Mouse (Mus musculus): Measurements from ENCODE around the gene Nabp1. TPM values are rescaled to one million over a fixed set of nuclear protein-coding genes. Genes with fewer than 3 reads are reported as not detected.
A peak's percentile ranks its signal among the peaks of the same experiment; 100 is the strongest.

The Nabp1 gene
- polyA plus RNA-seq, 1 experiment from 2014 or later = 37.7 TPM

GRCm38 (mm10) chr1:51477656-51478081, 556 bp downstream of the Nabp1 start:
- H3K36me3 ChIP-seq (ENCODE audit: insufficient read depth, low read length) = no peaks in the 10 kb centered on the region
- ATAC-seq (replicated peaks; ENCODE audit: low FRiP score, low read depth) = peak; percentile 35; the same call in 1 of the 2 replicates
- WGBS = under 1% methylated on average over 25 of the region's 25 CpGs
- H3K27ac ChIP-seq = peak overlapping the region; percentile 73
- peak overlapping the region; percentile 69 for H3K9ac ChIP-seq (ENCODE audit: low read depth, low read length)
- TF ChIP-seq CTCF (IDR thresholded peaks at IDR 0.05; ENCODE audit: low read depth) = no peak
- peak; percentile 16 for DNase-seq (ENCODE audit: low spot score)
- H3K4me1 ChIP-seq (replicated peaks; ENCODE audit: insufficient read depth, low read length) = 0 out of 2 replicates have a peak, but pooled peaks cover 4% of the 10 kb centered on the region
- peak overlapping the region; percentile 97 for H3K4me2 ChIP-seq (ENCODE audit: low read length)
- no peaks in the 10 kb centered on the region for H3K27me3 ChIP-seq (ENCODE audit: insufficient read depth, low read length)
- H3K9me3 ChIP-seq (replicated peaks; ENCODE audit: low read length) = no peaks in the 10 kb centered on the region
- peak overlapping the region; percentile 55 for H3K4me3 ChIP-seq (replicated peaks; ENCODE audit: low read depth, low read length)

DNA sequence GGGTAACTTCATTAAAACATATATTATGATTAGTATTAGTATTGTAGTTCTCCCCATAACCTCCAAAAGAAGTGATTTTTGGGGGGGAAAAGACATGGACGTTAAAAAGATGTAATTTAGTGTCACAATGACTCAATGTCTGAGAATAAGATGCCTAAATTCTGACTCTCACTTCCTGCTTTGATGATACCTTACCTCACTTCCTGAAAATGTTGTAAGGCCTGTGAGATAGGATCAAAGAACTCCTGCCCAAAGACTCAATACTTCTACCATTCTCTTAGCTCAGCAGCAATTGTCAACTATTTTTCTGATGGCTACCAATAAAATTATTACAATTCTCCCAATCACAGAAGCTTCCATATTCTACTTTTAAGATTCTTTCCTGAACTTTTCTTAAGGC, 1.8 kb downstream of the Nabp1 start:
- WGBS = 69% methylated on average over 1 of the region's 1 CpGs
- Histone ChIP-seq H3K27ac (no peak overlapping the region), H3K9ac (ENCODE audit: low read depth, low read length) (no peak overlapping the region), H3K4me3 (replicated peaks; ENCODE audit: low read depth, low read length) (peak overlapping the region; percentile 55; the same call in 1 of the 2 replicates), H3K4me1 (replicated peaks; ENCODE audit: insufficient read depth, low read length) (0 out of 2 replicates have a peak, but pooled peaks cover 4% of the 10 kb centered on the region), H3K27me3 (ENCODE audit: insufficient read depth, low read length) (no peaks in the 10 kb centered on the region), H3K9me3 (replicated peaks; ENCODE audit: low read length) (no peaks in the 10 kb centered on the region), H3K36me3 (ENCODE audit: insufficient read depth, low read length) (0 out of 2 replicates have a peak, but pooled peaks cover 4% of the 10 kb centered on the region), H3K4me2 (ENCODE audit: low read length) (peak overlapping the region; percentile 97)
- ATAC-seq (replicated peaks; ENCODE audit: low FRiP score, low read depth) (no peak), DNase-seq (ENCODE audit: low spot score) (no peak)
- TF ChIP-seq CTCF (IDR thresholded peaks at IDR 0.05; ENCODE audit: low read depth) = no peak

DNA sequence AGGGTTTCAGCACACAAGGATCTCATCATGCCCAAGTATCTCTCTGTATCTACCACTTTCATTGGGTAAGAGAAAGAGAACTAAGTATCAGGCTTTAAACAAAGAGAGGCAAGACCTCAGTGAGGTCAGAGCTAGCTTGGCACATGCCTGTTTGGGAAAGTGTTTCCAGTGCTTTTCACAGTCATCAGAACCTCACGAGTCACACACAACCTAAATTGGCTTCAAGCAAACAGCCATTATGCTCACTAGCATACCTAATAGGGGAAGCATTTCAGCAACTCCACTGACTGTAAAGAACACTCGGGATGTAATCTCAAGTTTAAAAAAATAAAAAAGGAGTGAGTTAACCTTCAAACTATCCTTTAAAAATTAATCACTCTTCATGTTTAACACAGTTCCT, 10.1 kb downstream of the Nabp1 start:
- H3K4me3 ChIP-seq (replicated peaks; ENCODE audit: low read depth, low read length) = no peak overlapping the region
- no peaks in the 10 kb centered on the region for H3K9me3 ChIP-seq (replicated peaks; ENCODE audit: low read length)
- H3K4me2 ChIP-seq (ENCODE audit: low read length) = no peak overlapping the region
- no peak for TF ChIP-seq CTCF (IDR thresholded peaks at IDR 0.05; ENCODE audit: low read depth)
- H3K27me3 ChIP-seq (ENCODE audit: insufficient read depth, low read length) = no peaks in the 10 kb centered on the region
- DNase-seq (ENCODE audit: low spot score) = peak; percentile 17
- ATAC-seq (replicated peaks; ENCODE audit: low FRiP score, low read depth) = no peak; the same call in none of the 2 replicates
- 0 out of 2 replicates have a peak, but pooled peaks cover 4% of the 10 kb centered on the region for H3K36me3 ChIP-seq (ENCODE audit: insufficient read depth, low read length)
- no peaks in the 10 kb centered on the region for H3K4me1 ChIP-seq (replicated peaks; ENCODE audit: insufficient read depth, low read length)
- no peak overlapping the region for H3K27ac ChIP-seq
- 35% methylated on average over 2 of the region's 2 CpGs for WGBS
- no peak overlapping the region for H3K9ac ChIP-seq (ENCODE audit: low read depth, low read length)

DNA sequence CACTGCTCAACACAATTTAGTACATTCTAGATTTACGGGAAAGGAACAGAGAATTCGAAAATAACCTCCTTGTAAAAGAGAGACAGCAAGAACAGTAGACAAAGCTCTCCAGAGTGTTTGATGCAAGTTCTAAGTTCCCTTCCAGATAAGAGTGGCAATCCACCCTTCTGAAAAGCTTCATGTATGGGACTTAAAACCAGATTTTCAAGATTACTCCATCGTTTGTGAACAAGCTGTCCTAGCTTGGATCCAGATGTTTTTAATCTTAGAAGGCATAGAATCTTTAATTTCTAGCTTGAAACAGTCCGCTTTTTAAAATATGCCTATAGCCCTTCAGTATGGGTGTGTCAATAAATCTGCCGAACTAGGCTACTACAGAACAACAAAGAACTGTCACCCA, 11.0 kb downstream of the Nabp1 start:
- Histone ChIP-seq H3K4me2 (ENCODE audit: low read length) (no peak overlapping the region), H3K27ac (no peak overlapping the region), H3K9ac (ENCODE audit: low read depth, low read length) (no peak overlapping the region), H3K4me3 (replicated peaks; ENCODE audit: low read depth, low read length) (no peak overlapping the region), H3K9me3 (replicated peaks; ENCODE audit: low read length) (no peaks in the 10 kb centered on the region), H3K27me3 (ENCODE audit: insufficient read depth, low read length) (no peaks in the 10 kb centered on the region), H3K36me3 (ENCODE audit: insufficient read depth, low read length) (0 out of 2 replicates have a peak, but pooled peaks cover 4% of the 10 kb centered on the region), H3K4me1 (replicated peaks; ENCODE audit: insufficient read depth, low read length) (no peaks in the 10 kb centered on the region)
- WGBS = 71% methylated on average over 5 of the region's 5 CpGs
- TF ChIP-seq CTCF (IDR thresholded peaks at IDR 0.05; ENCODE audit: low read depth) = no peak
- DNase-seq (ENCODE audit: low spot score) (no peak), ATAC-seq (replicated peaks; ENCODE audit: low FRiP score, low read depth) (no peak)

GRCm38 (mm10) chr1:51466385-51466784, 11.8 kb downstream of the Nabp1 start:
- Histone ChIP-seq H3K4me3 (replicated peaks; ENCODE audit: low read depth, low read length) (no peak overlapping the region), H3K9ac (ENCODE audit: low read depth, low read length) (no peak overlapping the region), H3K9me3 (replicated peaks; ENCODE audit: low read length) (no peaks in the 10 kb centered on the region), H3K36me3 (ENCODE audit: insufficient read depth, low read length) (no peaks in the 10 kb centered on the region), H3K4me2 (ENCODE audit: low read length) (no peak overlapping the region), H3K27ac (no peak overlapping the region), H3K4me1 (replicated peaks; ENCODE audit: insufficient read depth, low read length) (no peaks in the 10 kb centered on the region), H3K27me3 (ENCODE audit: insufficient read depth, low read length) (no peaks in the 10 kb centered on the region)
- ATAC-seq (replicated peaks; ENCODE audit: low FRiP score, low read depth) (no peak), DNase-seq (ENCODE audit: low spot score) (peak; percentile 75)
- peak; percentile 71 for TF ChIP-seq CTCF (IDR thresholded peaks at IDR 0.05; ENCODE audit: low read depth)
- 26% methylated on average over 1 of the region's 1 CpGs for WGBS

GRCm38 (mm10) chr1:51465285-51465684, 12.9 kb downstream of the Nabp1 start:
- ATAC-seq (replicated peaks; ENCODE audit: low FRiP score, low read depth) (no peak), DNase-seq (ENCODE audit: low spot score) (no peak)
- H3K9me3 ChIP-seq (replicated peaks; ENCODE audit: low read length) = no peaks in the 10 kb centered on the region
- WGBS = 35% methylated on average over 2 of the region's 2 CpGs
- no peaks in the 10 kb centered on the region for H3K36me3 ChIP-seq (ENCODE audit: insufficient read depth, low read length)
- no peak overlapping the region for H3K4me3 ChIP-seq (replicated peaks; ENCODE audit: low read depth, low read length)
- no peak overlapping the region for H3K9ac ChIP-seq (ENCODE audit: low read depth, low read length)
- no peaks in the 10 kb centered on the region for H3K27me3 ChIP-seq (ENCODE audit: insufficient read depth, low read length)
- no peak overlapping the region for H3K4me2 ChIP-seq (ENCODE audit: low read length)
- H3K4me1 ChIP-seq (replicated peaks; ENCODE audit: insufficient read depth, low read length) = no peaks in the 10 kb centered on the region
- peak; percentile 37; the same call in 1 of the 2 replicates for TF ChIP-seq CTCF (IDR thresholded peaks at IDR 0.05; ENCODE audit: low read depth)
- H3K27ac ChIP-seq = no peak overlapping the region

- no peak for ATAC-seq (replicated peaks; ENCODE audit: low FRiP score, low read depth)
- DNase-seq (ENCODE audit: low spot score) = peak; percentile 38
- no peak for TF ChIP-seq CTCF (IDR thresholded peaks at IDR 0.05; ENCODE audit: low read depth)
- H3K4me2 ChIP-seq (ENCODE audit: low read length) = no peak overlapping the region
- no peak overlapping the region for H3K4me3 ChIP-seq (replicated peaks; ENCODE audit: low read depth, low read length)
- no peaks in the 10 kb centered on the region for H3K27me3 ChIP-seq (ENCODE audit: insufficient read depth, low read length)
- H3K9me3 ChIP-seq (replicated peaks; ENCODE audit: low read length) = no peaks in the 10 kb centered on the region
- H3K9ac ChIP-seq (ENCODE audit: low read depth, low read length) = no peak overlapping the region
- 43% methylated on average over 5 of the region's 5 CpGs for WGBS
- no peaks in the 10 kb centered on the region for H3K4me1 ChIP-seq (replicated peaks; ENCODE audit: insufficient read depth, low read length)
- H3K27ac ChIP-seq = no peak overlapping the region
- no peaks in the 10 kb centered on the region for H3K36me3 ChIP-seq (ENCODE audit: insufficient read depth, low read length)
Measured at GRCm38 (mm10) chr1:51463038-51463437, 15.2 kb downstream of the Nabp1 start.
